Mouse (Mus musculus) megakaryocyte, embryonic 14.5 days (primary cell): ENCODE data around the gene Bcas3.

Experiments used
- FLI1 ChIP-seq: IDR thresholded peaks from 2 replicates; pipeline ENCODE4 v1.6.1; 2012; ENCODE audit warnings: low read length, inconsistent platforms, mixed read lengths
- GATA1 ChIP-seq: IDR thresholded peaks from 3 replicates; pipeline ENCODE4 v1.6.1; 2012; ENCODE audit warnings: mixed read lengths, low read length, inconsistent platforms, borderline replicate concordance

DNA sequence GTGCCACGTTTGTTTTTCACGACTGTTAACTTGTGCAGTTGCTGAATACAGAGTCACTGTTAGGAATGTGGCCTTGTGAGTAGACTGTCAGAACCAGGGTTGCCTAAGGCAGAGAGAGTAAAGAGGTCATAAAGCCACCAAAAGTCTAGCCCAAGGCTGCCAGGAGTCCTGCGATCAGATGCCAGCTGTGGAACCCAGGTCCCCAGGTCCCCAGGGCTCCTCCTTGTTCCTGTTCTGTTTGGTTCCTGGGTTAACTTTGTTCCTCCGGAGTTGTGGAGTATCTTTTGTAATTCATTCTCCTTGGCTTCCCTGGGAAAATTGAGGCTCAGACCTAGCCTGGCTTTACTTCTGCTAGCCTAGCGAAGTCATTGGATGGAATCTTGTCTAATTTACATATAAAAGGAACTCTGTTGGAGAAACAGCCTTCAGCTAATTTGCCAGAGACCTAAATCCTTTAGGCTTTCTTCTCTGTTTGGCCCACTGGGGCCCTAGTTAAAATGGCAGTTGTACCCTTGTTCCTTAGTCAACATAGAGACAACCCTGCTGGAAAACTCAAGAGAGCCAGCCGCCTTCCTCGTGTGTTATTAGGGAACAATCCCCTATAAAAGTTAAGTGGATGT lies 361.5 kb downstream of the Bcas3 start:
- TF ChIP-seq GATA1 (no peak), FLI1 (no peak)
